13 mouse cellular contexts compared by ENCODE assay signal in genomic region chr3:83053126-83053525, GRCm38 (mm10). TPM values are rescaled to one million over a fixed set of nuclear protein-coding genes. Genes with fewer than 3 reads are reported as not detected.
"Had no signal": no experiment of that assay in that cellular context is flagged by ENCODE, and none has a peak within 500 bp of the region (broad histone marks: within the 10 kb centered on the region; RNA-seq: fewer than 3 reads in every experiment).

No protein-coding gene starts in this region.

- H3K4me3 ChIP-seq: kidney, embryonic 15.5 days; left cerebral cortex, adult 2 months; limb, embryonic 10.5 days; midbrain, embryonic 13.5 days had no signal

- H3K27me3 ChIP-seq: kidney, embryonic 15.5 days; midbrain, embryonic 13.5 days had no signal

- ATAC-seq: lung, postnatal 0 days; midbrain, embryonic 13.5 days had no signal

- H3K27ac ChIP-seq: kidney, embryonic 15.5 days; left cerebral cortex, adult 2 months; limb, embryonic 10.5 days; midbrain, embryonic 13.5 days had no signal

- H3K9ac ChIP-seq: kidney, embryonic 15.5 days; midbrain, embryonic 13.5 days had no signal

- DNase-seq: right cerebral cortex, postnatal 25 days had no signal

- H3K9me3 ChIP-seq: kidney, embryonic 15.5 days; limb, embryonic 10.5 days; midbrain, embryonic 13.5 days had no signal

- H3K4me2 ChIP-seq: kidney, embryonic 15.5 days; midbrain, embryonic 13.5 days had no signal

RNA-seq across cellular contexts. Expression of gene Fgb, which starts 3.5 kb away (rescaled TPM):
- total RNA-seq: layer of hippocampus, adult 8-10 months; layer of hippocampus, postnatal 14 days; left cerebral cortex, adult 2 months; left cerebral cortex, postnatal 14 days; megakaryocyte progenitor cell, adult 5-6 weeks; midbrain, postnatal 0 days had no signal
- polyA plus RNA-seq: limb, embryonic 10.5 days; midbrain, postnatal 0 days; small intestine, adult 2 months had no signal

RNA-seq across cellular contexts. Expression of gene Fga, which starts 27.2 kb away (rescaled TPM):
- total RNA-seq: layer of hippocampus, adult 8-10 months; layer of hippocampus, postnatal 14 days; left cerebral cortex, adult 2 months; left cerebral cortex, postnatal 14 days; megakaryocyte progenitor cell, adult 5-6 weeks; midbrain, postnatal 0 days had no signal
- polyA plus RNA-seq: limb, embryonic 10.5 days; midbrain, postnatal 0 days; small intestine, adult 2 months had no signal

RNA-seq across cellular contexts. Expression of gene Fgg, which starts 45.6 kb away (rescaled TPM):
- total RNA-seq: layer of hippocampus, adult 8-10 months; layer of hippocampus, postnatal 14 days; left cerebral cortex, adult 2 months; left cerebral cortex, postnatal 14 days; megakaryocyte progenitor cell, adult 5-6 weeks; midbrain, postnatal 0 days had no signal
- polyA plus RNA-seq: large intestine, adult 2 months; small intestine, adult 2 months had no signal
